Mouse (Mus musculus) testis, postnatal 10 days (tissue): ENCODE results near the gene Scgb2b3.

Experiments
- DNase-seq: peaks from one replicate; pipeline ENCODE4 v3.0.0; 2021; ENCODE audit warnings: low spot score

Gene Scgb2b3

DNA sequence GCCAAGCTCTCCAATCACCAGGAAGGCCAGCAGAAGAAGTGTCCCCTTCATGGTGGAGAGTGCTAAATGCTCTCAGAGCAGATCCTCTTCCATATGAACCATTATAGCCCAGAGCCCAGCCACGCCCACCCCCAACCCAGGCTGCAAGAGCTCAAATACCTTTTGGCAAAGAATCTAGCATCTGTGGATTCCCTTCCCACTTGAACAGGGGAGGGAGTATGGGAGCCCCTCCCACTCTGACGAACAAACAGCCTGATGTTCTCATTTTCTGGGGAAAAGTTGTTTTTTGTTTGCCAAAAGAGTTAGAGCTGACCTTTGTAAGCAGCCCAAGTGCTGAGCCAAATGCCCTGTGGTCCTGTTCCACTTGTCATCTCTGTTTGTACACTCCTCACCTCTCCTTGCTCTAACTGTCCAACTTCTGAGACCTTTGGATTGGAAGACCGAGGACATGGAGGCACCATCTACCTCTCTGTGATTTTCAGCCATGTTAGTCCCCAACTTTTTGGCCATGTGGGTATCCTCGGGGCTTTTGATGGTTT lies at the start of gene Scgb2b3:
Gene Scgb2b3 (minus strand): TSS at position 51 of the 539 bp plus-strand sequence.
- no peak for DNase-seq

DNA sequence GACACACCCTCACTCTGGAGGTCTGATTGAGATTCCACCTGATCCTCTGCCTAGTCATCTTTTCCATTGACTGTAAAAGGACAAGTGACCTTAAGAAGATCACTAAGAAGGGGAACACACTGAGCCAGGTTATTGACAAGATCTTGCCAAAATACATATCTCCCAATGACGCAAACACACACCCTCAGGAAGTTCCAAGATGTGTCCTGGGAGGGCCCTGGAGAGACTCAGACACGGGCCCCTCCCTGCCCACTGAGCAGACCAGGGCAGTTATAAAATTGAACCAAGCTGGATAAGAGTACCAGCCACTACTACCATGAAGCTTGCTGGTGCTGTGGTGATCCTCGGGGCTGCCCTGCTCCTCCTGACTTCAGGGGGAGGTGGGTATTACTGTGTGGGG lies 13.4 kb upstream of the Scgb2b3 start, which contains the start of gene Scgb1b3:
Gene Scgb1b3 (plus strand): TSS at position 301 of the 400 bp plus-strand sequence.
- DNase-seq: no peak
